Comparison of ENCODE assay signal across 23 mouse cellular contexts in the genomic region with DNA sequence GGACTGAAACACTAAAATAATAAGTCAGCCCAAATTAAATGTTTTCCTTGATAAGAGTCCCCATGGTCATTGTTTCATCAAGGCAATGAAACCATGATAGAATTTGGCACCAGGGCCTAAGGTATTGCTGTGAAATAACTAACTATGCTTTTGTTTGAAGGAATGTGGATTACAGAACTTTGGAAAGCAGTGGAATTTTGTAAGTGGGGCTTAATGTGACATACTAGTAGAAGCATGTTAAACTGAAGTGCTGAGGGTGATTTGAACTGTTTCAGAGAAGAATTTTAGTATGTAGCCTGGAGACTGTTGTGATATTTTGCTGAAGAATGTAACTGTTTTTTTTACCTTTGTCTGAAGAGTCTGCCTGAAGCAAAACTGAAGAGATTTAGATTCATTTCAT.
DNase-seq lines count a peak whose midpoint lies in the region; ATAC-seq and TF ChIP-seq lines count a peak whose summit lies in the region.
"Had no signal": no experiment of that assay in that cellular context is flagged by ENCODE, and none has a peak within 500 bp of the region (broad histone marks: within the 10 kb centered on the region; RNA-seq: fewer than 3 reads in every experiment).

No protein-coding gene starts in this region.

- H3K36me3 ChIP-seq in embryonic facial prominence, embryonic 14.5 days (ENCODE audit: control insufficient read depth, insufficient read depth, low read length), result no peaks in the 10 kb centered on the region
- peaks cover 9% of the 10 kb centered on the region for H3K36me3 ChIP-seq in embryonic facial prominence, embryonic 10.5 days (replicated peaks)
- H3K36me3 ChIP-seq in forebrain, embryonic 16.5 days (ENCODE audit: control insufficient read depth, insufficient read depth), result no peaks in the 10 kb centered on the region
- H3K36me3 ChIP-seq: G1E had no signal

- H3K4me1 ChIP-seq in embryonic facial prominence, embryonic 14.5 days (ENCODE audit: control insufficient read depth, insufficient read depth, low read length), result no peaks in the 10 kb centered on the region
- no peaks in the 10 kb centered on the region for H3K4me1 ChIP-seq in embryonic facial prominence, embryonic 10.5 days
- H3K4me1 ChIP-seq in forebrain, embryonic 16.5 days (replicated peaks; ENCODE audit: control insufficient read depth, insufficient read depth, low read length), result no peaks in the 10 kb centered on the region

- H3K9me3 ChIP-seq in embryonic facial prominence, embryonic 14.5 days (ENCODE audit: control insufficient read depth, low read length), result 0 out of 2 replicates have a peak, but pooled peaks cover 3% of the 10 kb centered on the region
- H3K9me3 ChIP-seq in embryonic facial prominence, embryonic 10.5 days, result no peaks in the 10 kb centered on the region
- no peaks in the 10 kb centered on the region for H3K9me3 ChIP-seq in forebrain, embryonic 16.5 days (ENCODE audit: control insufficient read depth, low read length)
- H3K9me3 ChIP-seq: G1E had no signal

- H3K4me3 ChIP-seq in embryonic facial prominence, embryonic 14.5 days (ENCODE audit: low read depth, low read length), result no peak overlapping the region
- no peak overlapping the region for H3K4me3 ChIP-seq in embryonic facial prominence, embryonic 10.5 days
- no peak overlapping the region for H3K4me3 ChIP-seq in forebrain, embryonic 16.5 days (replicated peaks; ENCODE audit: low read length)

- POLR2A ChIA-PET in Patski (lab: Charles Lee), result no interaction called here

- CTCF ChIA-PET in Patski (lab: Charles Lee), result interaction anchor here (1.0 kb wide), 1 partner anchor 10 kb away, joined by 4 read pairs; no protein-coding TSS in a partner anchor

- no peaks in the 10 kb centered on the region for H3K27me3 ChIP-seq in embryonic facial prominence, embryonic 14.5 days (replicated peaks; ENCODE audit: control insufficient read depth, insufficient read depth, low read length)
- no peaks in the 10 kb centered on the region for H3K27me3 ChIP-seq in embryonic facial prominence, embryonic 10.5 days (replicated peaks; ENCODE audit: low read depth, poor library complexity, severe bottlenecking)
- no peaks in the 10 kb centered on the region for H3K27me3 ChIP-seq in Patski
- no peaks in the 10 kb centered on the region for H3K27me3 ChIP-seq in forebrain, embryonic 16.5 days (replicated peaks; ENCODE audit: control insufficient read depth, insufficient read depth, low read length)
- H3K27me3 ChIP-seq: CH12.LX had no signal

- peak; percentile 9 for DNase-seq in embryonic facial prominence, embryonic 14.5 days (ENCODE audit: low spot score)
- DNase-seq in embryonic facial prominence, embryonic 10.5 days (ENCODE audit: low spot score), result no peak
- peak; percentile 69 for DNase-seq in Muller cell, postnatal 12 days (ENCODE audit: inconsistent ontology term)
- no peak for DNase-seq in Patski (ENCODE audit: low read depth, low spot score)
- peak; percentile 56 for DNase-seq in fat pad, adult 2 months (ENCODE audit: extremely low read depth, low read depth, low spot score)
- DNase-seq in urinary bladder, adult 2 months (ENCODE audit: low spot score), result no peak
- no peak for DNase-seq in cerebellum, adult 9-10 months
- DNase-seq: adrenal gland, adult 2 months; adrenal gland, adult 8-10 months; adrenal gland, postnatal 10 days; adrenal gland, postnatal 14 days; adrenal gland, postnatal 25 days; adrenal gland, postnatal 36 days; B cell, adult 2 months; cerebellum, adult 11 months; cerebellum, adult 11-12 months; cerebellum, adult 18-20 months; cerebellum, adult 2 months had no signal

- in situ Hi-C loops in Patski (cut with MboI; ENCODE audit: low pct_unique_long_range_greater_than_20kb), result no loop called here

- H3K9ac ChIP-seq in embryonic facial prominence, embryonic 14.5 days (ENCODE audit: low read depth, low read length), result no peak overlapping the region
- H3K9ac ChIP-seq in forebrain, embryonic 16.5 days (replicated peaks; ENCODE audit: low read depth, low read length), result no peak overlapping the region

- no peak for TF ChIP-seq CTCF in Patski (IDR thresholded peaks at IDR 0.05)

- H3K4me2 ChIP-seq in embryonic facial prominence, embryonic 14.5 days (ENCODE audit: low read depth, low read length), result no peak overlapping the region
- no peak overlapping the region for H3K4me2 ChIP-seq in forebrain, embryonic 16.5 days (ENCODE audit: low read length)

- H3K27ac ChIP-seq in embryonic facial prominence, embryonic 14.5 days (replicated peaks; ENCODE audit: low read depth, low read length), result no peak overlapping the region
- no peak overlapping the region for H3K27ac ChIP-seq in embryonic facial prominence, embryonic 10.5 days (replicated peaks)
- H3K27ac ChIP-seq in forebrain, embryonic 16.5 days (ENCODE audit: low read length), result no peak overlapping the region

- ATAC-seq in embryonic facial prominence, embryonic 14.5 days (ENCODE audit: low read depth), result no peak
- ATAC-seq in Patski, result peak; percentile 35
- no peak for ATAC-seq in forebrain, embryonic 16.5 days
- ATAC-seq: activated CD4-positive, CD25-positive, alpha-beta regulatory T cell, adult 4 months; CD4-positive, CD25-positive, alpha-beta regulatory T cell, adult 4 months had no signal

Comparison
In these comparisons a context has a peak if more than half of its experiments do, and no peak if none do; other contexts are left out.
1. DNase-seq: peak in embryonic facial prominence, embryonic 14.5 days (single experiment), Muller cell, postnatal 12 days (single experiment) and fat pad, adult 2 months (single experiment); none in embryonic facial prominence, embryonic 10.5 days (single experiment), Patski (single experiment), urinary bladder, adult 2 months (single experiment) and cerebellum, adult 9-10 months (single experiment).